11 mouse cellular contexts compared by ENCODE assay signal in genomic region chr1:172530544-172531220, GRCm38 (mm10). TPM values are rescaled to one million over a fixed set of nuclear protein-coding genes. Genes with fewer than 3 reads are reported as not detected.
A peak's percentile ranks its signal among the peaks of the same experiment; 100 is the strongest.
DNase-seq lines count a peak whose midpoint lies in the region; ATAC-seq lines count a peak whose summit lies in the region.
"Had no signal": no experiment of that assay in that cellular context is flagged by ENCODE, and none has a peak within 500 bp of the region (broad histone marks: within the 10 kb centered on the region; RNA-seq: fewer than 3 reads in every experiment).

No protein-coding gene starts in this region.

- peaks cover 33% of the 10 kb centered on the region for H3K27me3 ChIP-seq in heart, embryonic 12.5 days (replicated peaks)
- H3K27me3 ChIP-seq in limb, embryonic 10.5 days (ENCODE audit: low read depth, poor library complexity, severe bottlenecking), result peaks cover 37% of the 10 kb centered on the region

- no peak for DNase-seq in heart, adult 8-10 months (ENCODE audit: low spot score)
- DNase-seq in 3134 (ENCODE audit: extremely low read depth, insufficient read length, low spot score), result peak; percentile 37
- peak; percentile 64 for DNase-seq in embryo, embryonic 11 days
- DNase-seq in limb, embryonic 10.5 days (ENCODE audit: low spot score), result peak; percentile 68
- no peak for DNase-seq in layer of hippocampus, adult 8-10 months (ENCODE audit: low spot score in 2 of 2)
- no peak for DNase-seq in cerebellum, postnatal 36 days
- no peak for DNase-seq in c-Kit-positive CD71-positive TER-119-positive erythroid progenitor cells, embryonic 14.5 days (ENCODE audit: low spot score)
- DNase-seq: adrenal gland, postnatal 10 days; layer of hippocampus, postnatal 36 days had no signal

- peak overlapping the region; percentile 21; the same call in 1 of the 2 replicates for H3K27ac ChIP-seq in heart, embryonic 12.5 days (ENCODE audit: poor library complexity, severe bottlenecking)
- peak overlapping the region; percentile 19 for H3K27ac ChIP-seq in limb, embryonic 10.5 days
- H3K27ac ChIP-seq: midbrain, embryonic 12.5 days had no signal

- H3K4me2 ChIP-seq in heart, embryonic 12.5 days, result no peak overlapping the region
- H3K4me2 ChIP-seq: midbrain, embryonic 12.5 days had no signal

- ATAC-seq in heart, embryonic 12.5 days (ENCODE audit: insufficient number of reproducible peaks, low FRiP score), result 0 out of 2 replicates have a peak, but pooled peaks have one; percentile 19

- H3K4me3 ChIP-seq in heart, embryonic 12.5 days, result no peak overlapping the region
- no peak overlapping the region for H3K4me3 ChIP-seq in limb, embryonic 10.5 days
- H3K4me3 ChIP-seq: midbrain, embryonic 12.5 days had no signal

- H3K36me3 ChIP-seq in heart, embryonic 12.5 days, result no peaks in the 10 kb centered on the region
- H3K36me3 ChIP-seq in limb, embryonic 10.5 days, result no peaks in the 10 kb centered on the region
- H3K36me3 ChIP-seq: midbrain, embryonic 12.5 days had no signal

- H3K9ac ChIP-seq in heart, embryonic 12.5 days, result no peak overlapping the region
- H3K9ac ChIP-seq: midbrain, embryonic 12.5 days had no signal

- no peaks in the 10 kb centered on the region for H3K9me3 ChIP-seq in heart, embryonic 12.5 days (replicated peaks)
- H3K9me3 ChIP-seq in limb, embryonic 10.5 days (replicated peaks), result no peaks in the 10 kb centered on the region
- H3K9me3 ChIP-seq: midbrain, embryonic 12.5 days had no signal

- H3K4me1 ChIP-seq in heart, embryonic 12.5 days (replicated peaks), result peaks cover 37% of the 10 kb centered on the region
- peaks cover 36% of the 10 kb centered on the region for H3K4me1 ChIP-seq in limb, embryonic 10.5 days

- 21% methylated on average over 8 of the region's 8 CpGs for WGBS in heart, embryonic 12.5 days
- WGBS in limb, embryonic 10.5 days, result 9% methylated on average over 8 of the region's 8 CpGs

RNA-seq across cellular contexts. Expression of gene Cfap45, which starts 10.1 kb away (rescaled TPM):
- polyA plus RNA-seq in heart, embryonic 12.5 days (2016; fragmentation: Nextera tagmentation; extraction: Ambion mirVana), result 1.7 and 3.0 TPM in 2 replicates
- under 1 TPM; 0.19 to 0.98 (median 0.46) TPM for total RNA-seq in heart, adult 8-10 months (2022)
- polyA plus RNA-seq in limb, embryonic 10.5 days (2016; fragmentation: Nextera tagmentation; extraction: Ambion mirVana), result 0.67 and 1.0 TPM in 2 replicates
- 1 to 10 TPM; 4.7 to 7.4 (median 5.6) TPM for total RNA-seq in layer of hippocampus, adult 8-10 months (2022)

RNA-seq across cellular contexts. Expression of gene Vsig8, which starts 25.1 kb away (rescaled TPM):
- polyA plus RNA-seq in heart, embryonic 12.5 days (2016; fragmentation: Nextera tagmentation; extraction: Ambion mirVana), result 0.24 and 0.33 TPM in 2 replicates
- total RNA-seq in heart, adult 8-10 months (2022), result not detected
- 0.13 TPM in 1 of 2 replicates, not detected in the other for polyA plus RNA-seq in limb, embryonic 10.5 days (2016; fragmentation: Nextera tagmentation; extraction: Ambion mirVana)
- under 1 TPM in 3 of 4 experiments, not detected in 1; 0.56 to 0.71 (median 0.64) TPM for total RNA-seq in layer of hippocampus, adult 8-10 months (2022)

RNA-seq across cellular contexts. Expression of gene Tagln2, which starts 30.8 kb away (rescaled TPM):
- polyA plus RNA-seq in heart, embryonic 12.5 days (2016; fragmentation: Nextera tagmentation; extraction: Ambion mirVana), result 351 and 387 TPM in 2 replicates
- total RNA-seq in heart, adult 8-10 months (2022), result 10 to 100 TPM; 37.8 to 77.3 (median 50.1) TPM
- 77.0 and 84.6 TPM in 2 replicates for polyA plus RNA-seq in limb, embryonic 10.5 days (2016; fragmentation: Nextera tagmentation; extraction: Ambion mirVana)
- total RNA-seq in layer of hippocampus, adult 8-10 months (2022), result 10 to 100 TPM; 11.7 to 21.0 (median 16.7) TPM

RNA-seq across cellular contexts. Expression of gene Igsf9, which starts 49.1 kb away (rescaled TPM):
- polyA plus RNA-seq in heart, embryonic 12.5 days (2016; fragmentation: Nextera tagmentation; extraction: Ambion mirVana), result 11.4 and 11.8 TPM in 2 replicates
- total RNA-seq in heart, adult 8-10 months (2022), result under 1 TPM; 0.12 to 0.87 (median 0.78) TPM
- polyA plus RNA-seq in limb, embryonic 10.5 days (2016; fragmentation: Nextera tagmentation; extraction: Ambion mirVana), result 79.5 and 85.8 TPM in 2 replicates
- total RNA-seq in layer of hippocampus, adult 8-10 months (2022), result 1 to 10 TPM; 4.1 to 6.6 (median 5.3) TPM

RNA-seq across cellular contexts. Expression of gene Slamf9, which starts 55.5 kb away (rescaled TPM):
- polyA plus RNA-seq in heart, embryonic 12.5 days (2016; fragmentation: Nextera tagmentation; extraction: Ambion mirVana), result 0.95 and 1.3 TPM in 2 replicates
- total RNA-seq in heart, adult 8-10 months (2022), result 1 to 10 TPM in 2 of 4 experiments, under 1 TPM in 2; 0.27 to 2.3 (median 1.1) TPM
- 0.18 TPM in 1 of 2 replicates, not detected in the other for polyA plus RNA-seq in limb, embryonic 10.5 days (2016; fragmentation: Nextera tagmentation; extraction: Ambion mirVana)
- total RNA-seq in layer of hippocampus, adult 8-10 months (2022), result 1 to 10 TPM in 2 of 4 experiments, not detected in 2; 7.5 to 8.6 TPM

Comparison
In these comparisons a context has a peak if more than half of its experiments do, and no peak if none do; other contexts are left out.
1. DNase-seq: peak in 3134 (single experiment), embryo, embryonic 11 days (single experiment) and limb, embryonic 10.5 days (single experiment); none in heart, adult 8-10 months (single experiment), layer of hippocampus, adult 8-10 months (0 of 2), cerebellum, postnatal 36 days (0 of 2) and c-Kit-positive CD71-positive TER-119-positive erythroid progenitor cells, embryonic 14.5 days (single experiment).